Mouse (Mus musculus): ENCODE measurements around the gene Ccnf. TPM values are rescaled to one million over a fixed set of nuclear protein-coding genes. Genes with fewer than 3 reads are reported as not detected.

The Ccnf gene
- polyA plus RNA-seq, 1 experiment from 2014 or later = 11.8 TPM

DNA sequence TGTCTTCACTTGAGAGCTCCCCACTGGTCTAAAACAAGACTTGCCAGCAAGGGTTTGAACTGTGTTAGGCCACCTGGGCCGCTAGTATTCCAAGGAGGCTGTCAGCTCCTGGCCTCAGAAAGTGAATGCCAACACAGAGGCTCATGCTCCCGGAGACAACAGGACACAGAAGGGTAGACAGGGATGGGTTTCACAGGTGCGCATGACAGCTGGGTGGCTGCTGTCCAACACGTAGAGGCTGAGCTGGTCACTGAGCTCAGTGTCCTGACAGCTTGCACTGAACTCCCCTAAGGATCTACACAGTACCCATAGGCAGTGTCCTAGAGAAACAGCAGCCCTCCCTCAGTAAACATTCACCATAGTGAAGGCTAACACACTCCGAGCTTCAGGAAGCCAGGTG is 27.8 kb downstream of the Ccnf start:
- no peak overlapping the region for H3K9ac ChIP-seq (ENCODE audit: low read length)
- DNase-seq (ENCODE audit: low spot score) (no peak), ATAC-seq (ENCODE audit: low FRiP score, low TSS enrichment) (no peak)
- peaks cover 9% of the 10 kb centered on the region for H3K4me1 ChIP-seq (replicated peaks; ENCODE audit: control insufficient read depth, insufficient read depth)
- H3K9me3 ChIP-seq (ENCODE audit: control insufficient read depth, low read length) = no peaks in the 10 kb centered on the region
- no peak overlapping the region for H3K27ac ChIP-seq (replicated peaks)
- peaks cover 13% of the 10 kb centered on the region for H3K36me3 ChIP-seq (ENCODE audit: control insufficient read depth, insufficient read depth, low read length)
- H3K4me2 ChIP-seq (replicated peaks; ENCODE audit: low read depth) = no peak overlapping the region
- WGBS = 81% methylated on average over 5 of the region's 5 CpGs
- H3K4me3 ChIP-seq (ENCODE audit: low read depth, low read length) = no peak overlapping the region
- TF ChIP-seq CTCF (IDR thresholded peaks at IDR 0.05; ENCODE audit: low read depth) = no peak
- no peak for TF ChIP-seq EP300 (optimal IDR thresholded peaks at IDR 0.05)
- no peaks in the 10 kb centered on the region for H3K27me3 ChIP-seq (ENCODE audit: control insufficient read depth, insufficient read depth, low read length)

DNA sequence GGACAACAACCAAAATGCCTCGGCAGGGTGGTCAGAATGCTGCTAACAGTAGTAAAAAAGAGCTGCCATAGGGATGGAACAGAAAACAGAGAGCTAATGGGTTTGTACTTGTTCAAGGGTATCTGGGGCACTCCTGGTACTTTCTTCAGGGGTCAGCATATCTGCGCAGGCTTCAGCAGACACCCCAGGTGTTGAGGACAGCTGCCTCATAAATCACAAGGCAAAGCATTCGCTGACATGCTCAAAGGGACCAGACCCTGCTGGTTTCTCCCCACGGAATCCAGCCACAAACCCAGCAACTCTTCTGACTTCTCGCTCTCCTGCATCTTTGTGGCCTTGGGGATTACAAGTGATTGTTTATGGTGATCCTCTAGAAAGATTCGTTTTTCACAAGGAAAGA is 28.6 kb downstream of the Ccnf start:
- Histone ChIP-seq H3K9me3 (ENCODE audit: control insufficient read depth, low read length) (no peaks in the 10 kb centered on the region), H3K27ac (replicated peaks) (no peak overlapping the region), H3K27me3 (ENCODE audit: control insufficient read depth, insufficient read depth, low read length) (no peaks in the 10 kb centered on the region), H3K4me2 (replicated peaks; ENCODE audit: low read depth) (no peak overlapping the region), H3K36me3 (ENCODE audit: control insufficient read depth, insufficient read depth, low read length) (peaks cover 13% of the 10 kb centered on the region), H3K4me3 (ENCODE audit: low read depth, low read length) (no peak overlapping the region), H3K4me1 (replicated peaks; ENCODE audit: control insufficient read depth, insufficient read depth) (peaks cover 9% of the 10 kb centered on the region), H3K9ac (ENCODE audit: low read length) (no peak overlapping the region)
- ATAC-seq (ENCODE audit: low FRiP score, low TSS enrichment) (no peak), DNase-seq (ENCODE audit: low spot score) (no peak)
- TF ChIP-seq EP300 (optimal IDR thresholded peaks at IDR 0.05) (no peak), CTCF (IDR thresholded peaks at IDR 0.05; ENCODE audit: low read depth) (no peak)
- 75% methylated on average over 6 of the region's 6 CpGs for WGBS

DNA sequence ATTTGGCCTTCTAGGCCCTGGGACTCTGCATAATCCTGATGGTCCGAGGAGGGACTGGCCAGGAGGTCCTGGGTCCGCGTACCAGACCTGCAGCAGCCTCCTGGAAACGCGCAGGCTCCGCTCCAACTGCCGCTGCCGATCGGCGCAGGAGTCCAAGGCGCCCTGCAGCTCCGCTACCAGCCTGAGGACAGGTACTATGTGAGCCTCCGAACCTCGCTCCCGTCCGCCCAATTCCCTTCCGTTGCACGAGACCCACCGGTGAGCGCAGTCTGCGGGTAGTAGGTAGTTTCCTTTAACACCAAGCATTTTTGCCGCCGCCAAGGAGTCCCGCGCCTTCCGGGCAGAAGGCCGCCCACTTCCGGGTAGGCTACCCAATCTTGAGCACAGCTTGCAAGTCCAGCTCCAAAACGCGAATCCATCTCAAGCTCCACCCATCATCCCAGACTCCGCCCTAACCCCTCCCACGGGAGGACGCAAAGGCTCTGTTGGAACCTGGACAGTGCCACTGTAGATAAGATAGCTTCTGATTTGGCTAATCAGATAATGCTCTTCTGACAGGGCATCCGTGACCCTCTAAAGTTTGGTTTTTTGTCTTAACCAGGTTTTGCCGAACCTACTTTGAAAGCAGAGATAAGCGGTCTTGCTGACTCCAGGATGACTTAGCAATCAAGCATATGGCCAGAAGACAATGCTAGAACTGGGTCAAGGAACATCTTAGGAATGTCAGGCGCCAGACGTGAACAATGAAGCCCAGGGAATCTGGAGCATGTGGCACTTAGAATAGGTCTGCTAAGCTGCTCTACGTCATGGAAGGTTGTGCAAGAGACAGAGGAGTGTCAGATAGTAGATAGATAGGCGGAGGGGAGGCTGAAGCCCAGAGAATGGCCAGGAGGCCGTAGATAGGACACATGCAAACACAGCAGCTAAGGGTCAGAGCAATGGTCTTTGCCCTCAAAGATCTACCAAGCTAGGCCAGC is 30.6 kb downstream of the Ccnf start, which contains the start of gene Tedc2:
Tedc2 (minus strand) TSS at position 417 of the 977 bp plus-strand sequence.
- DNase-seq (ENCODE audit: low spot score) = peak; percentile 94
- peaks cover 9% of the 10 kb centered on the region; the same call in 1 of the 2 replicates for H3K36me3 ChIP-seq (ENCODE audit: control insufficient read depth, insufficient read depth, low read length)
- no peaks in the 10 kb centered on the region for H3K9me3 ChIP-seq (ENCODE audit: control insufficient read depth, low read length)
- peak within 1 kb of the TSS; percentile 90 for H3K4me2 ChIP-seq (replicated peaks; ENCODE audit: low read depth)
- H3K4me3 ChIP-seq (ENCODE audit: low read depth, low read length) = peak within 1 kb of the TSS; percentile 74
- WGBS = 3% methylated on average over 41 of the region's 41 CpGs
- peak within 1 kb of the TSS; percentile 77 for H3K27ac ChIP-seq (replicated peaks)
- TF ChIP-seq CTCF (IDR thresholded peaks at IDR 0.05; ENCODE audit: low read depth) (no peak), EP300 (optimal IDR thresholded peaks at IDR 0.05) (no peak)
- H3K9ac ChIP-seq (ENCODE audit: low read length) = peak within 1 kb of the TSS; percentile 79
- H3K27me3 ChIP-seq (ENCODE audit: control insufficient read depth, insufficient read depth, low read length) = no peaks in the 10 kb centered on the region
- peaks cover 9% of the 10 kb centered on the region for H3K4me1 ChIP-seq (replicated peaks; ENCODE audit: control insufficient read depth, insufficient read depth)
- ATAC-seq (ENCODE audit: low FRiP score, low TSS enrichment) = peak; percentile 93

DNA sequence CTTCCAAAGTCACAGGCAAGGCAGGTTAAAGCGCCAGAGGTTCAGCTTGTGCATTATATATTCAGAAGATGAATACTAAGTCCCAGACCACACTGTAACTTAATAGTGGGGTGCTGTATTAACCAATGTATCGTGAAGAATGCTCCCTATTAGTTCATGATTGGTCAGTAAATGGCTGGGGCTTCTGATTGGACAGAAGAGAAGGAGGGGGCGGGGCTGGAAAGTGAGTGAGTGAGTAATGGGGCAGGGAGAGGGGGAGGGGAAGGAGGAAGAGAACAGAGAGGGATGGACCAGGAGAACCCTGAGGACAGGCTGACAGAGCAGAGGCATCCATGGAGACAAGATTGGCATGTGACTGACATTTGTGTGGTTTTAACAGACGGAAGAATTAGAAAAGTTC is 34.4 kb downstream of the Ccnf start:
- no peaks in the 10 kb centered on the region for H3K9me3 ChIP-seq (ENCODE audit: control insufficient read depth, low read length)
- no peaks in the 10 kb centered on the region for H3K27me3 ChIP-seq (ENCODE audit: control insufficient read depth, insufficient read depth, low read length)
- WGBS = 81% methylated on average over 4 of the region's 4 CpGs
- ATAC-seq (ENCODE audit: low FRiP score, low TSS enrichment) (no peak), DNase-seq (ENCODE audit: low spot score) (peak; percentile 40)
- H3K4me3 ChIP-seq (ENCODE audit: low read depth, low read length) = no peak overlapping the region
- peaks cover 12% of the 10 kb centered on the region for H3K4me1 ChIP-seq (replicated peaks; ENCODE audit: control insufficient read depth, insufficient read depth)
- no peak overlapping the region for H3K4me2 ChIP-seq (replicated peaks; ENCODE audit: low read depth)
- H3K9ac ChIP-seq (ENCODE audit: low read length) = no peak overlapping the region
- H3K36me3 ChIP-seq (ENCODE audit: control insufficient read depth, insufficient read depth, low read length) = no peaks in the 10 kb centered on the region
- no peak overlapping the region for H3K27ac ChIP-seq (replicated peaks)
- TF ChIP-seq CTCF (IDR thresholded peaks at IDR 0.05; ENCODE audit: low read depth) = no peak
- no peak for TF ChIP-seq EP300 (optimal IDR thresholded peaks at IDR 0.05)

GRCm38 (mm10) chr17:24213186-24213585 is 38.1 kb downstream of the Ccnf start:
- Histone ChIP-seq H3K27me3 (ENCODE audit: control insufficient read depth, insufficient read depth, low read length) (peaks cover 3% of the 10 kb centered on the region; the same call in 1 of the 2 replicates), H3K4me3 (ENCODE audit: low read depth, low read length) (no peak overlapping the region), H3K4me1 (replicated peaks; ENCODE audit: control insufficient read depth, insufficient read depth) (peaks cover 19% of the 10 kb centered on the region), H3K36me3 (ENCODE audit: control insufficient read depth, insufficient read depth, low read length) (no peaks in the 10 kb centered on the region), H3K9ac (ENCODE audit: low read length) (no peak overlapping the region), H3K27ac (replicated peaks) (peak overlapping the region; percentile 85), H3K9me3 (ENCODE audit: control insufficient read depth, low read length) (no peaks in the 10 kb centered on the region), H3K4me2 (replicated peaks; ENCODE audit: low read depth) (no peak overlapping the region)
- TF ChIP-seq EP300 (optimal IDR thresholded peaks at IDR 0.05) = no peak
- TF ChIP-seq CTCF (IDR thresholded peaks at IDR 0.05; ENCODE audit: low read depth) = no peak
- DNase-seq (ENCODE audit: low spot score) (no peak), ATAC-seq (ENCODE audit: low FRiP score, low TSS enrichment) (no peak; the same call in 1 of the 2 replicates)
- 25% methylated on average over 6 of the region's 6 CpGs for WGBS
